Mouse (Mus musculus): ENCODE results near the gene 4930595D18Rik.

Gene 4930595D18Rik

DNA sequence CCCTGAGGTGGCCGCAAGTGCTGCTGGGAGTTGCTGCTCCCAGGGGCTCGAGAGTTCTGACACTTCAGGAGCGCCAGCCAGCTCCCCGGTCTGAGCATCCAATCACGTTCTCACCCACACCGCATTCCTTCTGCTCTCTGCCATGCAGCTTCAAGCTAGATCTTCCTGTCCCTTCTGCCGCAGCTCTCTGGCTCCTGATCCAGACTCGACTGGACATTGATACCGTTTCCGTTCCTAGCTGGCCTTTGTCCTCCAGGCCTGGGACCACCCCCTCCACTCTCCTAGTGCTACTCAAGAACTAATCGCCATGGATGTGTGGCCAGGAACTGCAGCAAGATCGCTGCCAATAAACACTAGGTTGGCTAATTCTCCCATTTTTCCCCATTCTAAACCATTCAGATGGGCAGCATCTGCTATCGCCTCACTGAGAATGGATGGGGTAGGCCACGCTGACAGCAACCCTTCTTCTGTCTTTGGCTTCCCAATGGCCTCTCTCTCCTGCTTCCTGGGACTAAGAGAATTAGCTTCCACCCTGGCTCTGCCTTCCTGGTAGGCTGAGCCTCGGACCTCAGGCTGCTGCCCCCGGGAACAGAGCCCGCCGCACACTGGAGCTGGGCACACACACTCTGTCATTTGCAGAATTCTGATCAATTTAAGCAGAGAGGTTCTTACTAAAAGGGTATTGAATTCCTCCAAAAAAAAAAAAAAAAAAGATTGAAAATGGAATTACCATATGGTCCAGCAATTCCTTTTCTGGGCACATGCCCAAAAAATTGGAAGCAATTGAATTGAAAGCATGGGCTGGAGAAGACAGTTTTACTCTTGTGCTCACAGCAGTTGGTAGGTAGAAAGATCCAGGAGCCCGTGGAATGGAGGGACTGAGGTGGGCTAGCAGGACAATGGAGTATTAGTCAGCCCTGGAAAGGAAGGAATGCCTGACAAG lies 49.2 kb downstream of the 4930595D18Rik start:
- peak; percentile 4 for DNase-seq (ENCODE audit: low read depth)

DNA sequence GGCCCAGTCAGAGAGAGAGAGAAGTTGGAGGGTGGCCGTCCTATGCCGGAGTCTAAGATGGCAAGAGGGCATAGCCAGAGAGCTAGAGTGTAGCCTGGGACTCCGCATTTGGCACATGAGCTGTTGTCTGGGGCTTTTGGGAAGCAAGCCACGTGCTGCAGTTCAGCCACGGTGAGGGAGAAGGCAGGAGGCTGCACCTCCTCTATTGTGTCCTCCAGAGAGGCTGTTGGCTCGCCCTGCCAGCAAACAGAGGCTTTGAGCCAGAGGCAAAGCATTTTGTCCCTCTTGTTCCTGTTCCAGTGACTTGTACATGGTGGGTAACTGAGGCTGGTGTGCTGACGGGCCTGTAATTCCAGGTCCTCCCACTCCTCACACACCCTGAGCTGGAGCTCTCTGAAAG lies 50.1 kb downstream of the 4930595D18Rik start:
- DNase-seq (ENCODE audit: low read depth): no peak

DNA sequence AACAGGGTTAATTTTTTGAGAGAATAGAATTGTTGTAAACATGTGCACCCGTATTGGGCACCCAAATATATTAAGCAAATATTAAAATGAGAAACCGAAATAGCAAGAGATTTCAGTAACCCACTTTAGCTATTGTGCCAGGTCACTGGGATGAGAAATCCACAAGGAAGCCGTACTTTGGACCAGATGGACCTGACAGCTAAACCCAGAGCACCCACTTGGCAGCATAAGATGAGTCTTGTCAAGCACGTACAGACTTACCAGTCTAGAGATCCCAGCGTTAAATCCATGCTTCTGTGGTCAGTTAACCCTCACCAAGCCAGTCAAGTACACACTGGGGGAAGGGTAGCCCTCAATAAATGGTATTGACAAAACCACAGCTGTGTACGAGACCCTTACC lies 58.6 kb downstream of the 4930595D18Rik start:
- DNase-seq (ENCODE audit: low read depth): no peak

DNA sequence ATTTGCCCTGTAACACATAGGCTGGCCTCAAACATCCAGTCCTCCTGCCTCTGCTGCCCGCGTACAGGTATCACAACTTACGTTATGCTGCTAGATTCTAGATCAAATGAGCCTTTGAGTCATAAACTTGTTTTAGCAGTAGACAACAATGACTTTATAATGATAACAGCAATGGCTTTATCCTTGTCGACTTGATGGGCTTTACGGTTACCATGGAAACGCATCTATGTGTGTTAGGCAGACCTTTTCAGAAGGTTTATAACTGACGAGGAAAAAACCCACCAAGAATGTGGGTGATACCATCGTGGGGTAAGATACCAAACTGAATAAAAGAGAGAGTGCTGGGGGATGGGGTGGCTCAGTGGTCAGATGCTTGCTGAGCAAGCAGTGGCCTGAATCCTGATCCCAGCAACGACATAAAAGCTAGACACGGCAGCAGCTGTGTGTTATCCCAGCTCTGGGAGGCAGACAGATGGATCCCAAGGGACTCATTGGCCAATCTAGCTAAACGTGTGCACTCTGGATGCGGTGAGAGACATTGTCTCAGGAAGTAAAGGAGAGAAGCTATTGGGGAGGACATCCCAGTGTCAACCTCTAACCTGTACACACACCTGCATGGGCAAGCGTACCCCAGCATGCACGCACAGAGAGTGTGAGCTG lies 59.6 kb downstream of the 4930595D18Rik start:
- DNase-seq (ENCODE audit: low read depth): no peak

DNA sequence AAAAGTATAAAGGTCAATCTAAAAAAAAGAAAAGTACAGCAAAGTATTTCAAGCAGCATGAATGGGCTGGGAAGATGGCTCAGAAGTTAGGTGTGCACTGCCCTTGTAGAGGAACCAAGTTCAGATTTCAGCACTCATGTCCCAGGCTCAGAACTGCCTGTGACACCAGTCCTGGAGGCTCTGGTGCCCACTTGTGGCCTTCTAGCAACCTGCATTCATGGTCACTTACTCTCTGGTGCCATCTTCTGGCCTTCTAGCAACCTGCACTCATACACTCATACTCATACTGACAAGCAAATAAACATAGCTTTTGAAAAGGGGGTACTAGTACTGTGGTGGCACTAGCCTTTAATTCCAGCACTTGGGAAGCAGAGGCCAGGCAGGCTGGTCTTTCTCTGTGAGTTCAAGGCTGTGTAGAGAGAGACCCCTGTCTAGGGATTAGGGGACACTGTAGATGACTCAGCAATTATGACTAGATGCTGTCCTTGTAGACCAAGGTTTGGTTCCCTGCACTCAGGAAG lies 61.9 kb downstream of the 4930595D18Rik start:
- DNase-seq (ENCODE audit: low read depth): peak; percentile 2

DNA sequence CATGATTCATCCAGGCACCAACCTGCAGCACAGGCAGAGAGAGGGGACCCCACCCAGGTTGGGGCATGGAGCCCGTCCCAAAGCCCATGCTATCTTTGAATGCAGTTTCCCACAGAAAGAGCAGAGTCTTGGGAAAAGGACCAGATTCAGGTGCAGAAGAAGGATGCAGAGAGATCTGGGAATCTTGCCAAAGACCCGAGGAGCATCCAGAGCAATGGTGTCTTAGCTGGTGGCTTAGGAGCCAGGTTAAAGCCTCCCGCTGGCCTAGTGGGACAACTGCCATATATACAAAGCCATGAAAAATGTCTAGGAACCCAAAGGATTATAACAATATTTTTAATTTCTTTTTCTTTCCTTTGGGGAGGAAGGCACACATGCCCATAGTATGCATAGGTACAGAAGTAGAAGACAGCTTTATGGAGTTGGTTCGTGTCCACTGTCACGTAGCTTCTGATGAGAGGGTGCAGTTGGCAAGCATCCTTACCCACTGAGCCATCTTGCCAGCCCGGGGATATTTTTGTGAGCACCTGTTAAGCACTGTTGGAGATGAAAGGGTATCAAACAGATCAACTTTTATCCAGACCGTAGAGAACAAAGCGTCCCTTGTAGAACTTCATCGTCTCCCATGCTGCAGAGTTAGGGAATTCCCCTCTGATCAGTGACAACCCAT lies 63.2 kb downstream of the 4930595D18Rik start:
- no peak for DNase-seq (ENCODE audit: low read depth)

DNA sequence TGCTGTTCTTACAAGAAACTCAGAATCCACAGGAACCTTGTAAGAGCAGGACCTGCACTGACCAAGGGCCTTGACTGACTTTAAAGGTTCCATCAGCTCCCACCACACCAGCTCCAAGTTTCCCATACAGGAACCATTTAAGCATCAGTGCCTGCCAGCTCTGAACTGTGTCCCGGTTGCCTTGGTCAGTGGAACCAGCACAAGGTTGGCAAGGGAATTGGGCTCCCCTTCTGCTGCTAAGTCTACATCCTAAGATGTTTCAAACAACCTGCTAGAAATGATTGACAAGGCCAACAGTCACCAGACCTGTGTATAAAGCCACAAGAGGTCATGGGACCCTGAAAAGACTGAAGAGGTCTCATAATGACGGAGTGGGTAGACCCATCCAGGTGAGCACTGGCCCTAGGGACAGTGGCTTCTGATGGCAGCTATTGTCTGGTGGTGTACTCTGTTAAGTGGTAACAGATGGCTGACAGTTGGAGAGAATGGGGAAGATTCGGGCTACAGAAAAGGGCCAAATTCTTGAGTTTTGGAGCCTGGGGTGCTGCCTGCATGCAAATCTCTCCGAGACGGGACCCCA lies 64.7 kb downstream of the 4930595D18Rik start:
- DNase-seq (ENCODE audit: low read depth): no peak

DNA sequence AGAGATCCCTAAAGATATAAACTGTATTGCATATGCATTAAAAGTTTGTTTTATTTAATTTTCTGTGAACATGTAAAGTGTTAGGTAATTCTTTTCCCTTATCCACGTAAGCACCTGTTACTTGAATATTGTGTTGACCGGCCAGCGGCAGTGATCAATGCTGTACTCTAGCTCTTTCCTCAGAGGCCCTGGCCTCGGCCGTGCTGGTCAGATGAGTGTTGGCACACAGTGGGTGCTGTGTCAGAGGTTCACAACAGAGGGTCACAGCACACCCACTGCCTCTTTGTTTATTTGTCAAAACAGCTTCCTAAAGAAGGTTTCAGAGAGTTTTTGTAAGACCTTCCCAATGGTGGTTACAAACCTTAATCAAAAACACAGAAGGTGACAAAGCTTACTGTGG lies 69.7 kb downstream of the 4930595D18Rik start:
- DNase-seq (ENCODE audit: low read depth): no peak

DNA sequence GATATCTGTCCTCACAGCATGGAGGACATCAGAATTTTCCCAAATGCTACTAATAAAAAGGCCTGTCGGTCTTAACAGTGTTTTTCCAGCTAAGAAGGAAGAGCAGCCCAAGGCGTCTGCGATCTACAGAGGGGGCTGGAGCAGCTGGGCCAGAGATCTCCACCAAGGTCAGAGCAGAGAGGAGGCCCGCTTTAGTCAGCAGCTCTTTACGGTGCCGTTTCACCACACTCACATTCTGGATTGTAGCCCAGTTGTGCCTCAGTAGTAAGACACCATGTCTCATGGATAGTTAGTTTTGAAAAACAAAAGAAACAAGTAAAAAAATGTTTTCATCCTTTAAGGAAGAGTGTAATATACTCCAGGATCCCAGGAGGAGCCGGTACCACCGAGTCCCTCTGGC lies 73.1 kb downstream of the 4930595D18Rik start:
- DNase-seq (ENCODE audit: low read depth): no peak
